Mouse (Mus musculus): ENCODE data around the gene Sema5b.

DNA sequence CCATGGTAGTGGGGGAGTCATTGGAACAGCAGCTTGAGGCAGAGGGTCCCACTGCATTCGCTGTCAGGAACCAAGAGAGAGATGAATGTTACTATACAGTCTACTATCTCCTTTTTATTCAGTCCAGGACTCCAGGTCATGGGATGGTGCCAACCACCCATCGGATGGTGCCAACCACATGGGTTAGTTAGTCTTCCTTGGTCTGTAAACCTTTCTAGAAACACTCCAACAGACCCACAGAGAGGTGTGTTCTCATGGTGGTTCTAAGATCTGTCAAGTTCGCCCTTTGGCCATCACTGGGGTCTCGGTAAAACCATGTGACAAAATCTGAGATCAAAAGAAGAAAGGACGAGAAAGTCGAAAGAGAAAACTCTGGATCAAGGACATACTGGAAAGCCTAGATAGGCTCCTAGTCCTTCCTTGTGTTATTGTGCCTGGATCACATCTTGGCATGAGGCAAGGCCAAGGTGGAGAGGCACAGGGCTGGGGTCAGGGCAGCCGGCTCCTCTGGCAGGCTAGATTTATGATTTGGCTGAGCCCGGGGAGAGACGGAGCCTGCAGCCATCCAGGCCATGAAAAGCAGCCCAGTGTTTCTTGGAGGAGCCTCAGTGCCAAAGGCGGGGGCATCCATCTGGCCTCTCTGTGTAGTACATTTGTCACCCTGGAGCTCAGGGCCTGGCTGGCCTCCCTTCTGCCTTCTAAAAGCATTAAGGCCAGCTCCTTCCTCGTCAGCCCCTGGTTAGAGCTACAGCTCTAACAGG is 36.4 kb downstream of the Sema5b start:
- no peak for TF ChIP-seq POLR2A (IDR thresholded peaks at IDR 0.05; ENCODE audit: insufficient read depth, low read depth, low read length)
- no peak for TF ChIP-seq CTCF (IDR thresholded peaks at IDR 0.05; ENCODE audit: insufficient read depth, low read depth, low read length)
